Mouse (Mus musculus) stomach, postnatal 0 days (tissue): ENCODE measurements around the gene Ptprn2.

Experiments used
- CTCF ChIP-seq: IDR thresholded peaks from 2 replicates; pipeline ENCODE4 v1.5.1; 2016; ENCODE audit warnings: antibody characterized with exemption, low read depth, mild to moderate bottlenecking, moderate library complexity
- EP300 ChIP-seq: optimal IDR thresholded peaks from 2 replicates; pipeline ENCODE3; 2016; ENCODE audit warnings: antibody characterized with exemption

GRCm38 (mm10) chr12:116619868-116620267 lies 134.3 kb downstream of the Ptprn2 start:
- TF ChIP-seq EP300 (no peak), CTCF (peak; percentile 93)
